Mouse (Mus musculus) ovary, postnatal 10 days (tissue): ENCODE results near the gene Kcna7.

Source experiments
- DNase-seq: peaks from one replicate; pipeline ENCODE4 v3.0.0; 2022; ENCODE audit warnings: low spot score

The Kcna7 gene

DNA sequence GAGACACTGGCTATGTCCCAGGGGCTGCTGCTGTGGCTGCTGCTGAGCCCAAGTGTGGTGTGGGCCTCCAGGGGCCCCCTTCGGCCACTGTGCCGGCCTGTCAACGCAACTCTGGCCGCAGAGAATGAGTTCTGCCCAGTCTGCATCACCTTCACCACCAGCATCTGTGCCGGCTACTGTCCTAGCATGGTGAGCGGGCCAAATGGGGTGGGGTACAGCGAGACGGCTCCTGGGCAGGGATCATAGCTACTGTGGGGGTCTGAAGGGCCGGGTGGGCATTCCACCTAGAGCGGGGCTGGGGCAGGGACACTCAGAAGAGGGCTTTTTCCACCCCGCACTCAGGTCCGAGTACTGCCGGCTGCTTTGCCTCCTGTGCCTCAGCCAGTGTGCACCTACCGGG lies 15.7 kb downstream of the Kcna7 start:
- no peak for DNase-seq

DNA sequence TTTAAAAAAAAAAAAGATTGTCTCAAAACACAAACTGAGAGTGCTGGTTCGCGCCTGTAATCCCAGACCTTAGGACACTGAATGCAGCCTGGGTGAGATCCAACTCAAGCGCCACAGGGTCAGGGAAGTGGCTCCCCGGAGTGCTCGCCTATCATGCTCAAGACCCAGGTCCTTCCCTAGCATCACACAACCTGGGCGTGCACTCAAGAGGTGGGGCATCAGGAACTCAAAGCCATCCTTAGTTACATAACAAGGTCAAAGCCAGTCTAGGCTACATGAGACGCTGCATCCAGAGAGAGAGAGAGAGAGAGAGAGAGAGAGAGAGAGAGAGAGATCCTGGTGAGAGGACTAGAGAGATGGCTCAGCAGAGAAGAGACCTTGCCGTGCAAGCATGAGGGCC lies 21.1 kb downstream of the Kcna7 start:
- no peak for DNase-seq

DNA sequence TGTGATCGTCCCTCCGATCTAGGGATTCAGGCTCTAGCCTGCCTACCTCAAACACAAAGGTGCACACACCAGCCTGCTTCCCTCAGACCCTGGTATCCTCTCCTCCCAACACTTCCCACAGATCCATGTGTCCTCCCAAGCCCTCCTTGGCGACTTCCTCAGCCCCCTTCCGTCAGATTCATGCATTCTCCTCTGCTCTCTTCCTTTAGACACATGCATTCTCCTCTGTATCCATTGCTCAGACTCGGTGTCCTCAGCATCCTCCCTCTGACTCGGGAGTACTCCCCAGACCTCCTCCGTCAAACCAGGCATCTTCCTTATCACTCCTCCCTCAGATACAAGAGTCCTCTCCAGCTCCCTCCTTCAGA lies 28.4 kb downstream of the Kcna7 start:
- no peak for DNase-seq

DNA sequence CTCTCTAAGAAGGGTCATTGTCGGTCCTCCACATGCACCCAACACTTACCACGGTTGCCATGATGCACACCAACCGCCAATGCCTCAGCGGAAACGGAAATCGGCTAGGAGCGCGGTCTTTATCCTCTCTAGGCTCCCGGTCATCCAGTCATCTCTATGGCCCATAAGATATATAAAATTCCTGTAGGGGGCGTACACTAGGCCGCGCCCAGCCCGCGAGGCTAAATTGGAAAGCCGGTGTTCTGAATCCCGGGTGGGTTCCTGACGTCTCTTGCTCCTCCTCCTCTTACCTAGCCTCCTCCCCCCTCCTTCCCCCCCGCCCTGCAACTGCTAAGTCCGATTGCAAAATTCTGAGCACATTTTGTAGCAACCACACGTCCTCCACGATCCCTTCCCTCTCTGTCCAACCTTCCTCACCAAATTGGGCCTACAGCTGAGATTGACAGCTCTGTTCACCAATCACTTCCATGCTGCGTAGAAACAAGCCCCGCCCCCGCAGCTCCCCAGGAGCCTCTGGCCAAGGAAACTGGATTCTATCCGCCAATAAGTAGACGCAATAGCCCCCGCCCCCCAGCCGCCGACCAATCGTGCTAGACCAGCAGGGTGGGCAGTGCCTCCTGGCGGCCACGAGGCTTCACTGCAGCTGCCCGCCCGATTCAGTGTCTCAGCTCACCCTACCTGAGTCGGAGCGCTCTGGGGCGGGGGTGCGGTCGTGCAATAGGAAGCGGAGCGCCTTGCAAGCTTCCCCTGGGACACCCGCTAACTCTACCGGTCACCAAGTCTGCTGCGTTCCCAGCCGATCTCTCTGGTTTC lies 29.0 kb downstream of the Kcna7 start, which contains the start of gene Gys1:
Gene Gys1, plus strand, starts transcription at position 642 of the 813 bp plus-strand sequence.
- peak; percentile 98 for DNase-seq

DNA sequence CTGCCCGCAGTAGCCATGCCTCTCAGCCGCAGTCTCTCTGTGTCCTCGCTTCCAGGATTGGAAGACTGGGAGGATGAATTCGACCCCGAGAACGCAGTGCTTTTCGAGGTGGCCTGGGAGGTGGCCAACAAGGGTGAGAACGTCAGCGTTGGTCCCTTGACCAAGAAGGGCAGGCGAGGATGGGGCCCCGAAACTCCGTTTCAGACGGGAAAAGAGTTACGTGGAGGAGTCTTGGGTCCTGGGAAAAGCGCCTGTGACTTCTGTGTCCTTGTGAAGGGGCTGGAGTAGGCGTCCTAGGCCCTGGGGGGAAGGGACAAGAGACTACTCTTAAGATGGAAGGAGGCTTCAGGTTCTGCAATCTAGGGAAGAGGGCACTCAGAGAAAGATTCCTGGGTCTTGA lies 29.6 kb downstream of the Kcna7 start:
- DNase-seq, result no peak

DNA sequence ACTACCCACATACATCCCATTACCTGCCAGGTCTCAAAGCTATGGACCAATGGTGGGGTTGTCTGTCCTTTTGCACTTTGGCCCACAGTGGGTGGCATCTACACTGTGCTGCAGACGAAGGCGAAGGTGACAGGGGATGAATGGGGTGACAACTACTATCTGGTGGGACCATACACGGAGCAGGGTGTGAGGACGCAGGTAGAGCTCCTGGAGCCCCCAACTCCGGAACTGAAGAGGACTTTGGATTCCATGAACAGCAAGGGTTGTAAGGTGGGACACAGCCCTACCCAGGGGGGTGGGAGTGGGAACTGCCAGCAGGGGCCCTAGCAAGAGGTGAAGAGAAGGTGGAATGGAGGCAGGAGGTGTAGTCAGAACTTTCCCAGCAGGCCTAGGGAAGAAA lies 31.0 kb downstream of the Kcna7 start:
- DNase-seq, result no peak

DNA sequence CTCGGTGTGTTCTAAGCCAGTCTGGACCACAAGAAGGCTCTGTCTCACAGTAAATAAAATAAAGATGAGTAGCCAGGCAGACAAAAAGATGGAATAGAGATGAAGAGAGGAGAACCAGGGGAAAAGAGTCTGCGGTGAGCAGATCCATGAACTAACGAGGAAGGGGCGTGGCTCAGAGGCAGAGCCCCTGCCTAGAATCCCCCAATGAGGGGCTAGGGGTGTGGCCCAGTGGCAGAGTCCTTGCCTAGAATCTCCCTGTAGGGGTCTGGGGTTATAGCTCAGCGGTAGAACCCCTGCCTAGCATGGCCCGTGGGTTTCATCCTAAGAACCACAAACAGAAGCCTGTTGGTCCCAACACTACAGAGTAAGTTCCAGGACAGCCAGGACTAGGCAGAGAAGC lies 31.6 kb downstream of the Kcna7 start:
- DNase-seq, result no peak

DNA sequence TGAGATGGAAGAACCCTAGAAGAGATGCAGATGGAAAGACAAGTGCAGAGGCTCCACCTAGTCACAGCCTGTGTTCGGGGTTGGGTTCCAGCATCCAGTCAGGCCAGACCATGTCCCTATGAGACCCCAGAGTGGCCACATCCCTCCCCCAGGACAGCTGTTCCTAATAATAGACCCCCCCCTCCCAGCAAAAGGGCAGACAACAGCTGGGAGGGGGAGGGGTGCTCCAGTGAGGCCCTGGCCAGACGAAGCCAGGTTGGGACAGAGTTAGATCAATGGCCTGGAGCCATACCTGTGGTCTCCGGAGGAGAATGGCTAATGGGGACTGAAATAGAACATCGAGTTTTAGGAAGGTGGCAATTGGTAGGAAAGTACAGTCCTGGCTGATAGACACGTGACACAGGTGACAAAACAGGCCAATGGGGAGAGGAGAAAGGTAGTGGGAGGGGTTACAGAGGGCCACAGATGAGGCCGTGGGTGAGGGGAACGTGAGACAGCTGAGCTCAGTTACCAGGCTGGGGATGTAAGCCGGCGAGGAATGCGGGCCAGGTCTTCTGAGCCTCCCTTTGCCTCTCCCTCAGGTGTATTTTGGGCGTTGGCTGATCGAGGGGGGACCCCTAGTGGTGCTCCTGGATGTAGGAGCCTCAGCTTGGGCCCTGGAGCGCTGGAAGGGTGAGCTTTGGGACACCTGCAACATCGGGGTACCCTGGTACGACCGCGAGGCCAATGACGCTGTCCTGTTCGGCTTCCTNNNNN lies 32.2 kb downstream of the Kcna7 start, which contains the start of gene Ruvbl2:
Gene Ruvbl2, minus strand, starts transcription at position 576 of the 756 bp plus-strand sequence.
- DNase-seq, result no peak

DNA sequence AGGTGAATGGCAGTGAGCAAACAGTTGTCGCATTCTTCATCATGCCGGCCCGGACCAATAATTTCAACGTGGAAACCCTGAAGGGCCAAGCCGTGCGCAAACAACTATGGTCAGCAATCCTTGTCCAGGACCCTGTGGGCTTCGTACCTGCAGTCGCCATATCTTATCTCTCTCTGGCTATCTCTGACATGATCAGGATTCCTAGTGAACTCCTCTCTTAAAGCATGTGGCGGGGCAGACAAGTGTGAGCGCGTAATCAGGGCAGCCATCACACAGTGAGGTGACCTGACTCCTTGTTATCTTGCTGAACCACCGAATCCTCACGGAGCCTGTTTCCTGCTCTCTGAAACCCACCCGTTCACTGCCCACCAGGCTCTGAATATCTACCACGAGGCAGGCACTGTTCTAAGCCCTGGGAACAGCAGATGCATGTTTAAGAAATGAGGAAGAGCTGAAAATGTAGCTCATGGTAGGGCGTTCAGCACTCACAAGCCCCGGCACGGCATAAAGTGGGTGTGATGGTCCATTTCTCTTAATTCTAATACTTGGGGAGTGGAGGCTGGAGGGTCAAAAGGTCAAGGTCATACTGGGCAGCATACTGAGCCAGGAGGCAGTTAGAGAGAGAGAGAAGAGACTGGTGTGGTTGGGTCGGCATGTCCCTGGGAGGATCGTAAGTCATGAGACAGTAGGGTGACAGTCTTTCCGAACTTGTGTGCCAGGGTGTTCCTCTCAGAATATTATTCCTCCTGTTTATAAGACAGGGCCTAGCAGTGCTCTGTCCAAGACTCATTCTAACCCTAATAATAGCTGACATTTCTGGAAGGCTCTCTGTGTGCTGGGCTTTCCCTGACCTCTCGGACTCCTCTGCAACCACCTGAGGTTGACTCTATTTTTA lies 38.3 kb downstream of the Kcna7 start:
- DNase-seq, result no peak

DNA sequence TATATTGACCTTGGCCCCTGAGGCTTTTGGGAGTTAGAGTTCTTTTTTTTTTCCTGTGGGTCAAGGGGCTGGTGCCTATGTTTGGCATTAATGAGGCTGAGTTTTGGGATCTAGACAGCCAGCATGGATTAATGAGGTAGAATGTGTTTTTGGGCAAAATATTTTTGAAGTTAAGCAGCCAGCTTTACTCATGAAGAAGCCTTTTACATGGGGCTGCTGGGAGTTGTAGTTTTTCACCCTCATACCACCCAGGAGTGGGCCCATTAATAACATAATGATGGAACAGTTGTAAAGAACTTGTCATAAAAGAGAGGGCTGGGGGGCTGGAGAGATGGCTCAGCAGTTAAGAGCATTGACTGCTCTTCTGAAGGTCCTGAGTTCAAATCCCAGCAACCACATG lies 41.1 kb downstream of the Kcna7 start:
- no peak for DNase-seq

DNA sequence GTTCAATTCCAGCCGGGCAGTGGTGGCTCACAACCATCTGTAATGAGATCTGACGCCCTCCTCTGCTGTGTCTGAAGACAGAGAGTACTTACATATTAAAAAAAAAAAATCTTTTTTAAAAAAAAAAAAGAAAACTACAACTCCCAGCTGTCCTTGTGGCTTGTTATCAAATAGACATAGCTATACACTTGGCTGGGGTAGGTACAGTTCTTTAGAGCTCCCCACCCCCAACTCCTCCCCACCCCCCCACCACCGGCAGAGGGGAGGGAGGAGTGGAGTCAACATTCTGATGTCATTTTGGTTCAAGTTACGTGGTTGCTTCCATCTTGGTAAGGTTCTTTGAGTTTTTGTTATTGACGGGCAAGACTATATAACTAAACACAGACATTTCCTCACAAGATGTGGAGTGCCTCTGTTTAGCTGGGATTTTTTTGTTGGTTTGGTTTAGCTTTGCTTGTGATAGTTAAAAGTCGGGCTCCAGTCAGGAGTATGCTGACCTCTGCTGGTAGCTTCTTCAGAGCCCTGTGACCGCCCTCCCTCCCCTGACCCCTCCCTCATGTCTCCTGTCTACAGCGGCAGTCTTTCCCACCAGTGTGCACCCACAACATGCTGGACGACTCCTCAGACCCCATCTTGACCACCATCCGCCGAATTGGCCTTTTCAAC lies 42.0 kb downstream of the Kcna7 start:
- no peak for DNase-seq

DNA sequence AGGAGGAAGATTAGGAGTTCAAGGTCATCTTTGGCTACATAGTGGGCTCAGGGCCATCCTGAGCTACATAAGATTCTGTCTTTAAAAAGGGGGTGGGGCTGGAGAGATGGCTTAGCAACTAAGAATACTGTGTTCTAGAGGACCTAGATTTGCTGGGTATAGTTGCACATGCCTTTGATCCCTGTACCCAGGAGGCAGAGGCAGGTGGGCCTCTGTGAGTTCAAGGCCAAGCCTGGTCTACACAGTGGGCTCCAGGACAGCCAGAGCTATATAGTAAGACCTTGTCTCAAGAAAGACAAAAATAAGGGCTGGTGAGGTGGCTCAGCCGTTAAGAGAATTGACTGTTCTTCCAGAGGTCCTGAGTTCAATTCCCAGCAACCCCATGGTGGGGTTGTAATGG lies 44.5 kb downstream of the Kcna7 start:
- DNase-seq, result no peak

DNA sequence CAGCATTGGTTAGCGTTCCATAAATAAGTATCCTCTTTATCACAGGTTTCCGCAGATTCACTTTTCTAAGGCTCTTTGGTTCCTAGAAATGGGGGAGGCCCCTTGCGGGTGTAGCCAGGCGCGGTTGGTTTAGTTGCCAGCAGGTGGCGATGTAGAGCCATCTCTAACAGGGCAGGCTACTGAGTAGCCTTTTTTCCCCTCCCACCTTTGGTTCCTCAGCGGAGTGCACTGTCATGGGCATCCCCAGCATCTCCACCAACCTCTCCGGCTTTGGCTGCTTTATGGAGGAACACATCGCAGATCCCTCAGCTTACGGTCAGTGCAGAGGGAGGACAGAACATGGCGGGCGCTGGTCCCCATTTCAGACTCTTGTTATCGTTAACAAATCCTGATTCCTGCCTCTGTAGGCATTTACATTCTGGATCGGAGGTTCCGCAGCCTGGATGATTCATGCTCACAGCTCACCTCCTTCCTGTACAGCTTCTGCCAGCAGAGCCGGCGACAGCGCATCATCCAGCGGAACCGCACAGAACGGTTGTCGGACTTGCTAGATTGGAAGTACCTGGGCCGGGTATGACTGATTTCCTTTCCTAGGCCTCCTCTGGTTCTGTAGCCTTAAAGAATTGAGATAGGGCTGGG lies 46.0 kb downstream of the Kcna7 start:
- DNase-seq, result no peak

DNA sequence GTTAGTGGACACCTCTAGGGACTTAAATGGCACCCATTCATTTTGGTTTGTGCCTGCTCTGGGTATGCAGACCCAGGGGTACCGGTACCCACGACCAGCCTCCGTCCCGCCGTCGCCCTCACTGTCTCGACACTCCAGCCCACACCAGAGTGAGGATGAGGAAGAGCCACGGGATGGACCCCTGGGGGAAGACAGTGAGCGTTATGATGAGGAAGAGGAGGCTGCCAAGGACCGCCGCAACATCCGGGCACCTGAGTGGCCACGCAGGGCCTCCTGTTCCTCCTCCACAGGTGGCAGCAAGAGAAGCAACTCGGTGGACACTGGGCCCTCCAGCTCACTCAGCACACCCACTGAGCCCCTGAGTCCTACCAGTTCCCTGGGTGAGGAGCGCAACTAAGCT lies 49.5 kb downstream of the Kcna7 start:
- DNase-seq, result no peak

DNA sequence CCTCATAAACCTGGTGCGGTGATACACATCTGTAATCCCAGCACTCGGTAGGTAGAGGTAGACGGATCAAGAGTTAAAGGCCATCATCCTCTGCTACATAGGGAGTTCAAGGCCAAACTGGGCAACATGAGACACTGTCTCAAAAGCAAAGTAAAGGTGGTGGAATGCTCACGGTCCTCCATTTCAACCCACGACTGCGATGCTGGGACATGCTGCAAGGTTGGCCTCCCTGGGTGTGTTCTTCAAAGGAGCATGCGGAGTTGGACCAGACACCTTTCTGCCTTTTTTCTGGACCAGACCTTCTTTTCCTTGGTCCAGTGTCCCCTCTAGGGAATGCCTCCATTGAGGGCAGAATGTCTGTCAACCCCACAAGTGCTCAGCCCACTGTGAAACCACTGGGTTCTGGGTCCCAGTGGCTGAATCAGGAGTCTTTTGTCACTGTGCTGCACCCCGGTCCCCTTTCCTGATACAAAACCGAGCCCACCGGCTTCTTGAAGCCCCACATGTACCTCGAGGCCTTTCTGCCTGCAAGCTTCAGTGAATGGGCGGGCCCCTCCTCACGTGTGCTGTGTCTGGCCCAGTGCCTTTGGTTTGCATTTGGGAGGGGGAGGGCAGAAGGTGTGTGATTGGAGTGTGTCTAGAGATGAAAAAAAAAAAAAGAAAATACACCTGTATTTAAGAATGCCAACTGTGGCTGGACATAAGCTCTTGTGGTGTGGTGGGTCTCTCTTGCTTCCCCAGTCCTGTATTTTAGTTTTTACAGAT lies 50.7 kb downstream of the Kcna7 start:
- DNase-seq, result no peak

DNA sequence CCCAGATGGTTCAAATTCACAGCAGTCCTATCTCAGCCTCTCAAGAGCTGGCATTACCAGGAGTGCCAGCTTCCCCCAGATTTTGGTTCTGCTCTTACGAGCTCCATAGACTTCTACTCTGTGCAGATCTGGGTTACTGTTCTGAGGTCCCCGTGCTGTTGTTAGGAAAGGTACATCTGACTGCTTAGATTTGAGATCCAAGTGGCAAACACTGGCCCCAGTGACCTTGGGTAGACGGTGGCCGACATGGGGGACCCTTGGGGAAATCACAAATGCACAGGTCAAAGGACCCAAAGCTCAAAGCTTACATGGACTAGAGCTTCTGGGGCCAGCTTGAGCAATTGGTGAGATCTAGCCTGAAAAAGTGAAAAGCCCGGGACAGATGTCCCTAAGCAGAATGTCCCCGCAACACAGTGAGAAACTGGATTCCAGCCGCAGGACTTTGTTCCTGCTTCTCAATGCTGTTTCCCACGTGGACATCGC lies 51.3 kb downstream of the Kcna7 start:
- DNase-seq, result no peak

DNA sequence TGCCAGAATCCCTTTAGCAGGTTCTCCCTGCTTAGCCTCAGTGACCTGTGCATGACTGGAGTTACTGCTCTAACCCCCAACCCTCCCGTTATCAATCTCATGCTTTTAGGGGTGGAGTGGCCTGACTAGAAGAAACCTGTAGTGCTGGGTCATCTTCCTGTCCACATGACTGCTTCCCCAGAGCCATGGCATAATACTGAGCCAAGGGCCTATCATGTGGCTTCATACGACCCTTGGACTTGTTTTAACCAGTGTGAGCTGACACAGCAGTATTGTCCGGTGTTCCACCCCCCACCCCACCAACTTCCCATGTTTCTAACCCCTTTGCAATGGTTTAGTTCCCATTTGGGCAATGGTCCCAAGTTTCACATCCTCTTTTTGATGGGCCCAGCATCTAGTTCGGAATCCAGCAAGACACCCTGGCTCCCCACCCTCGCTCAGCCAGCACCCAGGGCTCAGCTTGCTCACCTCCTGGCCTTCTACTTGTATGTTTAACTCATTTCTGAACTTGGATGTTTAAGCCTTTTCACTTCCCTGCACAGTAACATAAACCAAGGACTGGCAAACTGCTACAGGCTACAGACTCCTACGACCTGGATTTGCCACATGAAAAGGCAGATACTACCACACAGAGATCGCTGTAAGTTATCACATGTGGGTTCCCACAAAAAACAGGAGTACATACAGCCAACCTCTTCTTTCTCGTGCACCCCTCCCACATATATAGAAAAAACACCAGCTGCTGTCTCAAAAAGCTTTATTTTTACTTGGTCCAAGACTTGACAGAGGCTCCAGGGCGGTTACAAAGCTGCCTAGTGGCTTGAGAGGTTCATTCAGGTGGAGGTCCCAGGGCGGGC lies 52.0 kb downstream of the Kcna7 start:
- no peak for DNase-seq

DNA sequence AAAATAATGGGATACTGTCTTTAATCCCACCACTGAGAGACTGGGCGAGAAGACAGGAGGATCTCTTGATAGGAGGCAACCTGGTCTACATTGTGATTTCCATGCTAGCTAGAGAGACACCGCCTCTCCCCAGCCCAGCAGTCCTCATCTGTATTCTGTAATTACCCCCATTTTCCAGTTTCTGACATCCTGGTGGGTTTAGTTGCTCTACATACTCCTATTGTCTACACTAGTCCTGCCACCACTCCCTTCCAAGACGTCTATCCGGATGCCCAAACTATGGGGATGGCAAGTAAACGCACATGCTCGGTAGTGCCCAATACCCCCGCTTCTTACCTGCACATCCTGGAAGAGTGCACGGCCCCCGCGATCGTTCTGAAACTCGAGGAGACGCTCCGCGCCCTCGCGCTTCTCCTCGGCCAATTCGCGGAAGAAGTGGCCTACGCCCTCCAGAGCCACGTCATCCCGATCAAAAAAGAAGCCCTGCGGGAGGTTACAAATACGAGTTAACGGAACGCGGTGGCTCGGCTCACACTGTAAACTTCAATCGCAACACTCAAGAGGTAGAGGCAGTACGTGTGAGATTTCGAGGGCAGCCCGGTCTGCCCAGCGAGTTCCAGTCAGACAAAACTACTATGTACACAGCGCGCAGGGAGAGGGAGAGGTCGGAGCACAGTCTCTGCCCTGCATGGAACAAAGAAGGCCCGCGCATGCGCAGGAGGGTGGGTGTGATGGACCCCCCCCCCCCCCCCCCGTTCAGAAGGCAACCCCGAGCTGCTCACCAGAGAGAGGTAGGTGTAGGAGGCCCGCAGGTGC lies 53.5 kb downstream of the Kcna7 start:
- peak; percentile 56 for DNase-seq
